Mouse (Mus musculus) layer of hippocampus, adult 2 months (tissue): Measurements from ENCODE around the gene Cacnb4. TPM values are rescaled to one million over a fixed set of nuclear protein-coding genes. Genes with fewer than 3 reads are reported as not detected.

Source experiments
- DNase-seq, 2 experiments: peaks; one replicate each; pipeline ENCODE4 v3.0.0; 2022; ENCODE audit warnings: low spot score in 2 of 2
- H3K27ac ChIP-seq: fragments of 200-600 bp; 2 replicates; pipeline ENCODE4 v1.8.1; 2022
- H3K4me3 ChIP-seq: fragments of 200-600 bp; 2 replicates; pipeline ENCODE4 v1.8.1; 2022; ENCODE audit warnings: mild to moderate bottlenecking
- CTCF ChIP-seq: fragments of 200-600 bp; conservative IDR thresholded peaks from 2 replicates; pipeline ENCODE4 v1.8.1; 2022; ENCODE audit warnings: antibody characterized with exemption, mild to moderate bottlenecking, moderate library complexity
- total RNA-seq, 2 experiments: library from RNA; stranded (reverse); gene quantifications; 2 replicates each; pipeline ENCODE4 v1.2.3; 2021

The Cacnb4 gene
- total RNA-seq, 2 experiments from 2014 or later: 69.7 to 81.2 TPM

DNA sequence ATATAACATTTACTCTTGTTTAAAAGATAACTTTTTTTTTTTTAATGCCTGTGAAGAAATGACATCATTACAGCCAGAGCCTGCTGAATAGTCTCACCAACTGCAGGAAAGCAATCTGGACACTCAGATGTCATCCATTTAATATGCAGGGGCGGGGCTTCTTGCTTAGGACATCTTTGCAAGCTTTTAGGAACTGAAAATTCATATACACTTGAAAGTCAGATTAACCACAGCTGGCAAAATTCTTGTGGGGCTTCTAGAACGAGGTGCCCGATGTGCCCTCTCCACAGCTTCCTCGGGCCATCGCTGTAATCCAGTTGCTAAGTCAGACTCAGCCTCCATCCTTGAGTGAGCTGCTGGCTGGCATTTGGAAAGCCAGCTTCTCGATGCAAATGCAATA, 137.3 kb downstream of the Cacnb4 start:
- DNase-seq: no peak
- no peak for TF ChIP-seq CTCF
- 0 out of 2 replicates have a peak overlapping the region, but pooled peaks have one; percentile 24 for H3K27ac ChIP-seq
- H3K4me3 ChIP-seq: no peak overlapping the region

DNA sequence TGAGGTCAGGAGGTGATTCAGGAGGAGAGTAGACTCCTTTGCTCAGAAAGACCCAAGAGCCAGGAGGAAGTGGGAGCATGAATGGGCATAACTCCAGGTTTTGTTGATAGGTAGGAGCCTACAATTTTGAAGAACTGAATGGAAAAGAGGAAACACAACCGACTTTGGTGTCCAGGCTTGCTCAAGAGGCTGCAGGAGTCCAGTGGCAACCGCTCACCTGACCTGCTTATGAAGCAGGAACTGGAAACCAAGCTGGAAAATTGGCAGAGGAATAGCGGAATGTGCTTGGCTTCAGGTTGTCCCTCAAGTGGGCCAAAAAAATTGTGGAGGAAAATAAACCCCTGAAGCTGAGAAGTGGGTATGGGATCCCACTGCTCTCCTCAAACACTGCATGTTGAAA, 139.0 kb downstream of the Cacnb4 start:
- TF ChIP-seq CTCF: no peak
- no peak overlapping the region for H3K27ac ChIP-seq
- no peak overlapping the region for H3K4me3 ChIP-seq
- DNase-seq: no peak

DNA sequence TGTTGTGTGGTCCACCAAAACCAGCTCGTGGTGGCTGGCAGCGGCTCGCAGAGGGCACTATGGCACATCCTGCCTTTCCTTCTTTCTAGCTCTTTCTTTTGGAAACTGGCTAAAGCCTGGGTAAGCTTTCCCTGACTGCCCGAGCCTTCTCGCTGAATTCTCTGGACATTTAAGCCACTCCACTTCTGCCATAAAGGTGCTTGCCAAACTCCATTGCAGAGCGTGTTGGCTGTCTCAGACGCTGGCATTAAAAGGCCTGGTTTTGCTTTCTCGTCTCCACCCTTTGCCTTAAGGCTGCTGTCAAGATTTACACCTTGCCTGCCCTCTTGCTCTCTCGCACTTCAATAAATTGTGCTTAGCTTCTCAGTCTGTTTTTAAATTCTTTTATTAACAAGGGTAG, 139.5 kb downstream of the Cacnb4 start:
- TF ChIP-seq CTCF: no peak
- no peak overlapping the region for H3K27ac ChIP-seq
- no peak overlapping the region for H3K4me3 ChIP-seq
- DNase-seq: no peak

- H3K4me3 ChIP-seq: no peak overlapping the region
- no peak for DNase-seq
- no peak for TF ChIP-seq CTCF
- H3K27ac ChIP-seq: no peak overlapping the region
Observed at GRCm38 (mm10) chr2:52536511-52536910, 140.1 kb downstream of the Cacnb4 start.

DNA sequence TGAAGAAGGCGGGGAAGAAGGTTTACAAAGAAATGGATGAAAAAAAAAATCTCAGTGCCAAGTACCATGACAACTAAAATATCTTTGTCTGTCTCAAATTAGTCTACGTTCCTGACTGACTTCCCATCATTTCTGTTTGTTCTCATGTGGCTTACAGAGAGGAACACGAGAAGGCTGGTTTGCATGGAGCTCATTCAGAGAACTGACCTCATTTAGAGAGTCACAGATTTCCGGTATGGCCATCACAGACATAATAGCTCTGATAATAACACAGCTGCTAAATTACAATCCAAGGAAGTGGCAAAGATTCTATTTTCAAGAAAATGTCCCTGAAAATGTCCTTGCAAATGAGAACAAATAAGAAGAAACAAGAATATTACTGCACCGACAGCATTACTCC, 142.9 kb downstream of the Cacnb4 start:
- no peak overlapping the region; the same call in 1 of the 2 replicates for H3K27ac ChIP-seq
- no peak for DNase-seq
- TF ChIP-seq CTCF: no peak
- no peak overlapping the region for H3K4me3 ChIP-seq

GRCm38 (mm10) chr2:52530521-52530920, 146.1 kb downstream of the Cacnb4 start:
- DNase-seq: no peak
- Histone ChIP-seq H3K4me3 (no peak overlapping the region), H3K27ac (no peak overlapping the region)
- TF ChIP-seq CTCF: no peak

DNA sequence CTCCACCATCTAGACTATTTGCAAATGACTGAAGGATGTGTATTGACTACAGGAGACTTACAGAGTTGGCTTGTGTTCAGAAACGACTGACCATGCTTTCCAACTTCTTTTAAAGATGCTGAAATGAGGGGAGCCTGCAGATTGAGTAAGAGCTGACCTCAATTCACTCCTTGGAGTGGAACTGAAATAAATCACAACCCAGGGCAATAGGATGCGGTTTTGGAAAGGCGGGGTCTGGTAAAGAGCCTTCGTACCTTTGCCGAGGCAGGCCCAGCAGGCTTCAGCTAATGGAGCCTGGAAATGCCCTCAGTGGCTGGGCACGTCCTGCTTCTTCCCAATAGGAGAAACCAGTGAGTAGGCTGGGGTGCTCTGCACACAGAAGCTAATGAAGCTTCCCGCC, 147.4 kb downstream of the Cacnb4 start:
- no peak overlapping the region for H3K4me3 ChIP-seq
- H3K27ac ChIP-seq: no peak overlapping the region
- DNase-seq: no peak
- no peak for TF ChIP-seq CTCF

DNA sequence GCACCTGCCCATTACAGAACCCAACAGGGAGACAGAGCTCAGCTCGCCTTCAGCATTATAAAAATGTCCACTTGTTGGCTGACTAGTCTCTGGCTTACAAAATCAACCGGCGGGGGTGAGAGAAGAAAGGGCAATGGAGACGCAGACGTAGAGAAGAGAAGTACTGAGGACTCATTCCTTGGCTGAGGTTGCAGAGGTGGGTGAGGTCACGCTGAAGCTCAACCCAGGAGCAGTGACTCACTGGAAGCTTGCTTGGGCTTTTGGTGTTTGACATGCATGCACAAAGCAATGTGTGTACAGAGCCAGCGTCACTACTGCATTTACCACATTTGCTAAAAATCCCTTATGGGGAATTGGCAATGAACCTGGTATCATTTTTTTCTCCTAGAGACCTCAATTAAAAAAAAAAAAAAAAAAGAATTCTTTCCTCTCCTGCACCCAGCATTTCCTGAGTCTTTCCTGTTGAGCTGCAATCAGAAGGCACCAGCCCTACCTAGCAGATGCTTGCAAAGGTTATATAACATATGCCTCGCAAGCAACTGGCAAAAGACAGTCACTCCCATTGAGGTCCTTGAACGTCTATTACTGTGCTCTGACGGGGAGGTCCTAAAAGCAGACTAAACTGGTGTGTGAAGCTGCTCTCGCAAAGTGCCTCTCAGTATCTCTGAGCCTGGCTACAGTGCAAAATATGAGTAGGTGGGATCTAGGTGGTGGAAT, 150.6 kb downstream of the Cacnb4 start:
- Histone ChIP-seq H3K4me3 (no peak overlapping the region), H3K27ac (peak overlapping the region; percentile 43; the same call in 1 of the 2 replicates)
- DNase-seq: no peak
- TF ChIP-seq CTCF: no peak

- DNase-seq: no peak
- Histone ChIP-seq H3K4me3 (no peak overlapping the region), H3K27ac (no peak overlapping the region)
- TF ChIP-seq CTCF: no peak
Observed at GRCm38 (mm10) chr2:52523056-52523715, 153.4 kb downstream of the Cacnb4 start.

GRCm38 (mm10) chr2:52521012-52521411, 155.6 kb downstream of the Cacnb4 start:
- Histone ChIP-seq H3K4me3 (no peak overlapping the region), H3K27ac (no peak overlapping the region)
- TF ChIP-seq CTCF: no peak
- no peak for DNase-seq

DNA sequence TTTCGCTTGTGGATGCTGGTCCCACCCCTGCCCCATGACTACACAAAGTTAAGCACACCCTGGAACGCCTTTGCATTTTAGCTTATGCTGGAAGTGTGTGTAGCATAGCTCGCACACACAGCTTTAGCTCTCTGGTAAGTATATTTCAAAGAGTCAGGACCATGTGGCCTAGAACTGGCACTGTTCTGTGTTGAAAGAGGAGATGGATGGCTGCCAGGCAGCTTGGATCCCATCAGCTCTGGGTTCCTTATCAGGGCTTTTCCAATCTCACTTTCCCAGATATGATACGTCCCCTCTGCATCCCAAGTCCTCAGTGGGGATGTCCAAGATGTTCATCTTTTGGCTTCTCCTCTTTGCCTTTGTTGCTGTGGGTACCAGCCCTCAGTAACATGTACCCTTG, 157.9 kb downstream of the Cacnb4 start:
- Histone ChIP-seq H3K27ac (no peak overlapping the region), H3K4me3 (no peak overlapping the region)
- TF ChIP-seq CTCF: no peak
- DNase-seq: peak in 1 of 2 experiments; percentile 34

DNA sequence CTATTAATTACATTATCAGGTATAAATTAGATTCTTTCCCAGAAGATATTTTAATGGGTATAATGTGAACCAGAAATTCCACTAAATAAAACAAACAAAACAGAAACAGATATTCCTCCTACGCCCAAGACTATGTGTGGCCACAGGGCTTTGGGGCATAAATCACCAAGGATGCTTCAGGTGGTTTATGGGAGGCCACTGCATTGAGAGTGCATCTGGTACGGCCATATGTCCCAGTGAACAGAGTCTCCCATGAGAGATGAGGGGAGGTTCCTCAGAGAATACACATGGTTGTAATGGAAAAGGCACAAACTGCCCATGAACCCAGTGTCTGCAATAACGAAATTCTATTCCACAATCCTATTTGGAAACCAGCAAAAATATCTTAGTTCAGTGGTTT, 160.1 kb downstream of the Cacnb4 start:
- Histone ChIP-seq H3K4me3 (no peak overlapping the region), H3K27ac (no peak overlapping the region)
- no peak for DNase-seq
- no peak for TF ChIP-seq CTCF

- Histone ChIP-seq H3K4me3 (no peak overlapping the region), H3K27ac (peak overlapping the region; percentile 8; the same call in 1 of the 2 replicates)
- DNase-seq: no peak
- TF ChIP-seq CTCF: no peak
Observed at GRCm38 (mm10) chr2:52512865-52513388, 163.7 kb downstream of the Cacnb4 start.

DNA sequence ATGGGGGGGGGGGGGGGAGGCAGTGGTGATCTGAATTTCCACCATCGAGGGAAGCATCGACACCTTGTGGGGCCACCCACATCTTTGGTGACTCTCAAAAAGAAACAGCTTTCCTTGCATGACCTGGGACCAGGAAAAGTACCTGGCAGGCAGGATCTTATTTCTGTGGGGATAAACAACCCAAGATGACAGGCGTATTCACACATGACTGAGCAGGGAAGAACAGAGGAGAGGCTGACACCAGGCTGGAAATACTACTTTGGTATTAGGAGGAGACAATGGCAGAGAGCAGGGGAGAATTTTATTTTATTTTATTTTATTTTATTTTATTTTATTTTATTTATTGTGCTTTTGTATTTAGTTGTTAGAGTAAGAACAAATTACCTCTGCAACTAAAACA, 164.4 kb downstream of the Cacnb4 start:
- no peak overlapping the region; the same call in 1 of the 2 replicates for H3K27ac ChIP-seq
- TF ChIP-seq CTCF: no peak
- H3K4me3 ChIP-seq: no peak overlapping the region
- DNase-seq: no peak
